Mouse (Mus musculus) layer of hippocampus, adult 6 months (tissue): ENCODE data around the gene Prop1. TPM values are rescaled to one million over a fixed set of nuclear protein-coding genes. Genes with fewer than 3 reads are reported as not detected.

ENCODE experiments used
- long read RNA-seq, 2 experiments: library from polyadenylated mRNA; unstranded; transcript quantifications; one replicate each; pipeline ENCODE4 v2.0.0; 2019 to 2020
- polyA plus RNA-seq: library from polyadenylated mRNA; unstranded; fragments of <200 nt; fragmentation: Nextera tagmentation; gene quantifications from 2 replicates; pipeline ENCODE4 v1.2.3, GENCODE M21; 2021

The Prop1 gene
- polyA plus RNA-seq: not detected in 2 replicates
- long read RNA-seq, experiment 1: 0 reads
- long read RNA-seq, experiment 2: 0 reads

DNA sequence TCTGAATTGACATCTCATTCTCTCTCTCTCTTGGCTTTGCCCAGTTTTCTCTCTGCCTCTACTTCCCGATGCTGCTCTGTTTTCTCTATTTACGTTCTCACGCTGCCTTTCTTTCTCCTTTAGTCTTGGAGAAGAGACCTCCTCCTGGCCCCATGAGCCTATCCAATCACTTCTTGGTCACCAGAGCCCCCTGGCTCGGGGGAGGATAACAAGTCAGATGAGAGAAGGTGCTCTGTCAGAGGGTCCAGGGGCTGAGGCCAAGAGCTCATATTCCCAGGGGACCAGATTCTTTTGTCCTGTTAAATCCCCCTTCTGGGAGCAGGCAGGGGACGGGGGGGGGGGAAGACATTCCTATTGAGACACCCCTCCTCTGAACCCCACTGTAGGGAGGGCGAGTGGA, at the start of gene Prop1:
TSS of gene Prop1 (minus strand) at position 101 of the 400 bp plus-strand sequence.

GRCm38 (mm10) chr11:51003296-51003695, 49.7 kb upstream of the Prop1 start, which contains the start of gene Olfr51:
Olfr51 (plus strand) TSS chr11:51003596.

DNA sequence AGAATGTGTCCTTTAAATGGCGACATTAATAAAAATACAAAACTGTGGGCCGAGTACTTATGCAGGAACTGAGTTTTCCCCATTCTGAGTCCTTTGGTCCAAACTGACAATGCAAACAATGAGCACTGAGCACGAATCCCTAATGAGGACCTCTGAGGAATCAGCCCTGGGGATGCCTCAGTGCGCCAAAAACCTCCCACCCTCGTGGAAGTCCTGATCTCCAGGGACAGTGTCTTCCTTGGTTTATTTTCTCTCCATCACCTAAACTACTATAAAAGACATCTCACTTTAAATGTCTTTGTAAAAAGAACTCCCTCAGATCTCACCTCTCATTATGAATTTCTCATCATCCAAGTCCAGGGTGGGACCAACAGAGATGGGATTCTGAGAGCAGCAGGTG, 28.1 kb upstream of the Prop1 start, which contains the start of gene Olfr1377:
TSS of gene Olfr1377 (plus strand) at position 301 of the 400 bp plus-strand sequence.

GRCm38 (mm10) chr11:50966230-50966629, 12.7 kb upstream of the Prop1 start, which contains the start of gene Olfr1378:
Olfr1378 (plus strand) TSS chr11:50966530.

GRCm38 (mm10) chr11:50943506-50943905, 10.1 kb downstream of the Prop1 start, which contains the start of gene 4933414I15Rik:
4933414I15Rik (minus strand) TSS chr11:50943765.

GRCm38 (mm10) chr11:50931451-50931866, 22.1 kb downstream of the Prop1 start, which contains the start of gene Zfp354b:
Zfp354b (minus strand) TSS chr11:50931633.

GRCm38 (mm10) chr11:50915671-50916320, 37.8 kb downstream of the Prop1 start, which contains the start of gene Zfp2:
Zfp2 (minus strand) TSS chr11:50916165.

Other genes with a start within 250 kb of the Prop1 start
- 7.4 and 8.1 TPM in 2 replicates for gene Zfp354c, start 126.0 kb downstream of the Prop1 start, polyA plus RNA-seq
- 1.4 and 1.6 TPM in 2 replicates for gene Zfp879, start 112.2 kb downstream of the Prop1 start, polyA plus RNA-seq
- gene Grm6, start 103.1 kb downstream of the Prop1 start, polyA plus RNA-seq: not detected in 2 replicates
- 3.1 and 3.2 TPM in 2 replicates for gene Zfp454, start 66.1 kb downstream of the Prop1 start, polyA plus RNA-seq
- 12.7 and 13.8 TPM in 2 replicates for gene Zfp2, start 37.6 kb downstream of the Prop1 start, polyA plus RNA-seq
- gene Zfp354b, start 22.1 kb downstream of the Prop1 start, polyA plus RNA-seq: 2.5 and 3.0 TPM in 2 replicates
- gene 4933414I15Rik, start 10.0 kb downstream of the Prop1 start, polyA plus RNA-seq: not detected in 2 replicates
- not detected in 2 replicates for gene Olfr1378, start 12.8 kb upstream of the Prop1 start, polyA plus RNA-seq
- not detected in 2 replicates for gene Olfr1377, start 28.2 kb upstream of the Prop1 start, polyA plus RNA-seq
- not detected in 2 replicates for gene Olfr51, start 49.8 kb upstream of the Prop1 start, polyA plus RNA-seq
- gene Olfr54, start 60.5 kb upstream of the Prop1 start, polyA plus RNA-seq: not detected in 2 replicates
- gene Olfr1375, start 94.3 kb upstream of the Prop1 start, polyA plus RNA-seq: not detected in 2 replicates
- gene Zfp354a, start 105.5 kb upstream of the Prop1 start, polyA plus RNA-seq: 3.4 and 5.8 TPM in 2 replicates